Mouse (Mus musculus) liver, embryonic 11.5 days (tissue): Measurements from ENCODE around the gene 3110082I17Rik. TPM values are rescaled to one million over a fixed set of nuclear protein-coding genes. Genes with fewer than 3 reads are reported as not detected.

ENCODE experiments used
- ATAC-seq: fragments of 200-750 bp; cut with Nextera tagmentation; replicated peaks from 2 replicates; pipeline ENCODE4 v1.8.0; 2017; ENCODE audit warnings: moderate number of reproducible peaks, mild to moderate bottlenecking, moderate TSS enrichment, moderate library complexity; ENCODE audit not compliant: low FRiP score
- DNase-seq: peaks from one replicate; pipeline ENCODE4 v3.0.0-alpha.2; 2017; ENCODE audit warnings: low spot score
- H3K27ac ChIP-seq: fragments of 300-500 bp; sonication (generic); 2 replicates; pipeline ENCODE4 v1.5.1; 2014; ENCODE audit warnings: mild to moderate bottlenecking, low read depth, low read length, control low read depth
- H3K27me3 ChIP-seq: fragments of 300-500 bp; sonication (generic); replicated peaks from 2 replicates; pipeline ENCODE4 v1.6.1; 2014; ENCODE audit warnings: low read length, mixed read lengths; ENCODE audit not compliant: control insufficient read depth, insufficient read depth
- H3K36me3 ChIP-seq: fragments of 300-500 bp; sonication (generic); 2 replicates; pipeline ENCODE4 v1.6.1; 2014; ENCODE audit warnings: mild to moderate bottlenecking, low read length, moderate library complexity, mixed read lengths; ENCODE audit not compliant: control insufficient read depth, insufficient read depth
- H3K4me1 ChIP-seq: fragments of 300-500 bp; sonication (generic); replicated peaks from 2 replicates; pipeline ENCODE4 v1.6.1; 2014; ENCODE audit warnings: low read length, mixed read lengths; ENCODE audit not compliant: control insufficient read depth, insufficient read depth
- H3K4me2 ChIP-seq: fragments of 300-500 bp; sonication (generic); 2 replicates; pipeline ENCODE4 v1.6.1; 2014; ENCODE audit warnings: mild to moderate bottlenecking, control low read depth, moderate library complexity
- H3K4me3 ChIP-seq: fragments of 300-500 bp; sonication (generic); 2 replicates; pipeline ENCODE4 v1.5.1; 2014; ENCODE audit warnings: low read depth, low read length, control low read depth
- H3K9ac ChIP-seq: fragments of 300-500 bp; sonication (generic); 2 replicates; pipeline ENCODE4 v1.6.1; 2014; ENCODE audit warnings: low read depth, low read length, control low read depth
- H3K9me3 ChIP-seq: fragments of 300-500 bp; sonication (generic); 2 replicates; pipeline ENCODE4 v1.6.1; 2016; ENCODE audit warnings: low read length, inconsistent platforms, mixed read lengths; ENCODE audit not compliant: control insufficient read depth
- WGBS: fragments of 180-500 bp; shearing (Covaris S2); extraction: QIAGEN DNeasy Blood & Tissue Kit; methylation state at CpG from one replicate; pipeline ENCODE4 v1.1.7; 2014; 5-methylcytosine and 5-hydroxymethylcytosine counted together
- polyA plus RNA-seq: library from polyadenylated mRNA; unstranded; fragments of >200 nt; fragmentation: Nextera tagmentation; extraction: Ambion mirVana; gene quantifications from 2 replicates; pipeline ENCODE4 v1.2.1, GENCODE M21; 2014

3110082I17Rik gene
- polyA plus RNA-seq, 1 experiment from 2014 or later = 49.4 TPM

DNA sequence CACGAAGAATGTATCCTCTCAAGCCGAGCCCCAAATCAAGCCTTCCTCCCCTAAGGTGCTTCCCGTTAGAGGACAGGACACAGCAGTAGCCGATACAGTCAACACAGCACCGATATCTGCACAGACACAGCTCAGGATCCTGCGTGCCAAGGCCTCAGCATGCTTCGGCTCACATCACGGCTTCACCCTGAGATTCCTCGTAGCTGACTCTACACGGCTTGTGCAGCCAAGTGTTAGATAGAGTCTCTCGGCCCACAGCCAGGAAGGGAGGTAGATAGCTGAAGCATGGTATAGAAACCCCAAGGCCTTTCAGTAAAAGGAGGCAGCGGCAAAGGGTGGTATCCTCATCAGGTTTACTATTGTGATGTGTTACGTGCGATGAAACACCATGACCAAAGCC, 60.3 kb downstream of the 3110082I17Rik start:
- no peak overlapping the region for H3K9ac ChIP-seq
- no peaks in the 10 kb centered on the region for H3K27me3 ChIP-seq
- H3K4me1 ChIP-seq = peaks cover 33% of the 10 kb centered on the region
- H3K4me3 ChIP-seq = no peak overlapping the region
- no peak overlapping the region for H3K4me2 ChIP-seq
- H3K36me3 ChIP-seq = no peaks in the 10 kb centered on the region
- H3K9me3 ChIP-seq = no peaks in the 10 kb centered on the region
- 90% methylated on average over 14 of the region's 14 CpGs for WGBS
- H3K27ac ChIP-seq = no peak overlapping the region
- ATAC-seq = no peak
- no peak for DNase-seq

DNA sequence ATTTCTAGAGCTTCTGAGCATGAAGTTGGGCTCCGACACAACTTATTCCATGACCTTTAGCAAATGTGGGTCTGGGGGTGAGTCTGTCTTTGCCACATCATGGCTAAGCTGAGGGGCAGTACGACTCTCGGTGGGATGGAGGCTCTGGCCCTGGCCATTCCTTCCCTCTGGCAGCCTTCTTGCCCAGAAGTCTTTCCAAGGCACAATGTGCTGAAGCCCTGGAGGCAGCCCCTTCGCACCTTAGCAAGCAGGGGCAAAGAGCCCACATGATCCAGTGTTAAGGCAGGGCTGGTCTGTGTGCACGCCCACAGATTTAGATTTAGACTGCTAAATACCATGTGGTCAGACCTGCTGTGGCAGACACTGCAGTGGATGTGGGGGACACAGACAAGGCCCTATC, 61.5 kb downstream of the 3110082I17Rik start:
- no peak for DNase-seq
- Histone ChIP-seq H3K4me1 (peaks cover 33% of the 10 kb centered on the region), H3K4me3 (no peak overlapping the region), H3K9me3 (no peaks in the 10 kb centered on the region), H3K4me2 (no peak overlapping the region), H3K36me3 (no peaks in the 10 kb centered on the region), H3K27ac (no peak overlapping the region; the same call in 1 of the 2 replicates), H3K27me3 (no peaks in the 10 kb centered on the region), H3K9ac (no peak overlapping the region)
- 76% methylated on average over 5 of the region's 5 CpGs for WGBS
- no peak for ATAC-seq

DNA sequence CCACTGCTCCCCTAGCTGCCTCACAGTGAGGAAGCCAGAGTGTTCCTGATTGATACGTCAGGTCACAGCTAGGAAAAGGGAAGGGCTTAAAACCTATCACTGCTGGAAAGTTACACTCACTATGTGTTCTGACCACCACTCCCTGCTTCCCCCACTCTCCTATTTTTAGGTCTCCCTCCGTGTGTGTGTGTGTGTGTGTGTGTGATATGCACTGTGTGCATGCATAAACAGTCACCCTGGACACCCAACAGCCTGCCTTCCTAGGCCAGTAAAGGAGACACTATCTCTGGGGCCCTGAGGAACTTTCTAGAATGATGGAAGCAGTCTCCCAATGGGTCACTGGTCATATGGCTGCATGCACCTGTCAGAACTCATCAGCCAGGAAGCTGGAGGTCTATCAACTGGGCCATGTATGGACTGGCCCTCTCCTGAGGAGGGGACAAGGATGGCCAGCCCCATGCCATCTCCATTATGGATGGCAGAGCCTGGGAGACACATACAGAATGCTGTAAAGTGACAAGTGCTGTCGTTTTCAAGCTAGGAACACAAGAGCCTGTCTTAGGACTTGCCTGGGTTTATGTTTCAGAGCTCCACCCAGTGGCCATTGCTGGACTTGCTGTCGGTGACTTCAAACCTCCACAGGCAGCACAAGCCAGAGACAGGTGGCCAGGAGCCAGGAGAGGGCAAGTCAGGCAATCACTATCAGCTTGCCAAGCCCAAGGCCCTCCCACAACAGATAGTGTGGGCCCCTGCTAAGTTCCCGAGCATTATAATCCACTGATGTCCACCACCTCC, 62.2 kb downstream of the 3110082I17Rik start:
- Histone ChIP-seq H3K4me3 (no peak overlapping the region), H3K36me3 (peaks cover 2% of the 10 kb centered on the region), H3K4me2 (no peak overlapping the region), H3K27ac (no peak overlapping the region; the same call in 1 of the 2 replicates), H3K4me1 (peaks cover 32% of the 10 kb centered on the region), H3K9ac (no peak overlapping the region), H3K9me3 (no peaks in the 10 kb centered on the region), H3K27me3 (no peaks in the 10 kb centered on the region)
- peak; percentile 76 for ATAC-seq
- DNase-seq = peak; percentile 81
- 28% methylated on average over 5 of the region's 5 CpGs for WGBS

GRCm38 (mm10) chr5:139397359-139397916, 62.9 kb downstream of the 3110082I17Rik start:
- Histone ChIP-seq H3K9ac (no peak overlapping the region), H3K4me1 (peaks cover 32% of the 10 kb centered on the region), H3K4me2 (no peak overlapping the region), H3K27me3 (no peaks in the 10 kb centered on the region), H3K36me3 (peaks cover 9% of the 10 kb centered on the region), H3K4me3 (no peak overlapping the region), H3K9me3 (no peaks in the 10 kb centered on the region), H3K27ac (no peak overlapping the region)
- 82% methylated on average over 4 of the region's 4 CpGs for WGBS
- DNase-seq (no peak), ATAC-seq (no peak)

DNA sequence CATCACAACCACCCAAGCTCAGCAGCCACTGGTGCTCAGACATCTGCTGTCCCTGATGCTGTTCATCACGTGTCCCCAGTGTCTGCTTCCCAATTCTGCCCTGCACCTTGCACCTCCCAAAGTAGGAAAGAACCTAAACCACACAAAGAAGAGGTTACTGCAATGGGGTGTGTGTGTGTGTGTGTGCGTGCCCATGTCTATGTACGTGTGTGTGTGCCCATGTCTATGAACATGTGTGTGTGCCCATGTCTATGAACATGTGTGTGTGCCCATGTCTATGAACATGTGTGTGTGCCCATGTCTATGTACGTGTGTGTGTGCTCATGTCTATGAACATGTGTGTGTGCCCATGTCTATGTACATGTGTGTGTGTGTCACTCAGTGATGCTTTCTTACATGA, 64.8 kb downstream of the 3110082I17Rik start:
- H3K9ac ChIP-seq = no peak overlapping the region
- H3K27me3 ChIP-seq = no peaks in the 10 kb centered on the region
- H3K36me3 ChIP-seq = peaks cover 14% of the 10 kb centered on the region
- no peak overlapping the region for H3K27ac ChIP-seq
- no peak overlapping the region for H3K4me3 ChIP-seq
- H3K4me2 ChIP-seq = no peak overlapping the region
- H3K4me1 ChIP-seq = peaks cover 46% of the 10 kb centered on the region
- 93% methylated on average over 4 of the region's 4 CpGs for WGBS
- ATAC-seq = no peak
- DNase-seq = no peak
- H3K9me3 ChIP-seq = no peaks in the 10 kb centered on the region

DNA sequence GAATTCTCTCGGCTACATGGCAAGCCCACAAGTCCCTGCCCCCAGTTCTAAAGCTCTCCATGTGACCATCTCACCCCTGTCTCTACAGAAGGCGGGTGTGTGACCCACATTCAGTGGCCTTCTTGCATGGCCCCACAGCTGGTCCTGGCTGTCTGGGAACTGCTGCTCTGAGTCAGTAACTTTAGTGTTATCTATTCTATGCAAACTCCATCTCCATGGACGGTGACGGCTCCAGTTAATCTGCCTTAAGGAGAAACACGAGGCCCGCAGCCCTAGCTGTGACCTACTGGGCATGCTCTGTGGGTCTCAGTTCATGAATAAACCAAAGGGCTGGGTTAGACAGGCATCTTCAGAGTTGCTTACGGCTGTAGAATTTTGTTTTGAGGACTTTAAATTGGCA, 65.9 kb downstream of the 3110082I17Rik start:
- Histone ChIP-seq H3K27me3 (no peaks in the 10 kb centered on the region), H3K4me2 (peak overlapping the region; percentile 19; the same call in 1 of the 2 replicates), H3K36me3 (peaks cover 14% of the 10 kb centered on the region), H3K4me3 (no peak overlapping the region), H3K9ac (peak overlapping the region; percentile 4), H3K9me3 (no peaks in the 10 kb centered on the region), H3K27ac (peak overlapping the region; percentile 71), H3K4me1 (peaks cover 54% of the 10 kb centered on the region)
- DNase-seq = no peak
- WGBS = 42% methylated on average over 7 of the region's 7 CpGs
- ATAC-seq = peak; percentile 58

DNA sequence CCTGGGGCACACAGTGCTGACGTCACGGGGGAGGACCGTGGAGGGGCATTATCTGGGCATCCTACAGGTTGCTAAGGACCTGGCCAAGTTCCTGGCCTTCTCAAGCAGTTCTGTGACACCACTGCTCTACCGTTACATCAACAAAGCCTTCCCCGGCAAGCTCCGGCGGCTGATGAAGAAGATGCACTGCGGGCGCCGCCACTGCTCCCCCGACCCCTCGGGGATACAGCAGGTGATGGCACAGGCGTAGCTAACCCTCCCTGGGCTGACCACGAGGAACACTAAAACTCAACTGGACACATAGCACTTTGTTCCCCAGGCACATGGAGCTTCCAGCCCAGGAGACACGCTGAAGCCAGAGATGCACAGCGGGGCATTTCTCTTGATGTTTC, 67.1 kb downstream of the 3110082I17Rik start:
- Histone ChIP-seq H3K36me3 (peaks cover 15% of the 10 kb centered on the region), H3K4me2 (no peak overlapping the region; the same call in 1 of the 2 replicates), H3K27ac (no peak overlapping the region), H3K27me3 (no peaks in the 10 kb centered on the region), H3K4me3 (no peak overlapping the region), H3K9me3 (no peaks in the 10 kb centered on the region), H3K9ac (no peak overlapping the region), H3K4me1 (peaks cover 57% of the 10 kb centered on the region)
- WGBS = 93% methylated on average over 16 of the region's 16 CpGs
- ATAC-seq (no peak), DNase-seq (no peak)

- WGBS = 93% methylated on average over 37 of the region's 37 CpGs
- Histone ChIP-seq H3K4me2 (no peak overlapping the region; the same call in 1 of the 2 replicates), H3K4me3 (no peak overlapping the region), H3K9me3 (no peaks in the 10 kb centered on the region), H3K9ac (peak overlapping the region; percentile 73), H3K27ac (peak overlapping the region; percentile 68), H3K27me3 (no peaks in the 10 kb centered on the region), H3K4me1 (peaks cover 58% of the 10 kb centered on the region), H3K36me3 (peaks cover 16% of the 10 kb centered on the region)
- DNase-seq = no peak
- no peak for ATAC-seq
Measured at GRCm38 (mm10) chr5:139392219-139393196, 67.8 kb downstream of the 3110082I17Rik start.
